Mouse (Mus musculus): ENCODE results near the gene Hexim2. TPM values are rescaled to one million over a fixed set of nuclear protein-coding genes. Genes with fewer than 3 reads are reported as not detected.

The Hexim2 gene
- total and polyA plus RNA-seq, 2 experiments from 2014 or later = 27.9 to 30.8 TPM

DNA sequence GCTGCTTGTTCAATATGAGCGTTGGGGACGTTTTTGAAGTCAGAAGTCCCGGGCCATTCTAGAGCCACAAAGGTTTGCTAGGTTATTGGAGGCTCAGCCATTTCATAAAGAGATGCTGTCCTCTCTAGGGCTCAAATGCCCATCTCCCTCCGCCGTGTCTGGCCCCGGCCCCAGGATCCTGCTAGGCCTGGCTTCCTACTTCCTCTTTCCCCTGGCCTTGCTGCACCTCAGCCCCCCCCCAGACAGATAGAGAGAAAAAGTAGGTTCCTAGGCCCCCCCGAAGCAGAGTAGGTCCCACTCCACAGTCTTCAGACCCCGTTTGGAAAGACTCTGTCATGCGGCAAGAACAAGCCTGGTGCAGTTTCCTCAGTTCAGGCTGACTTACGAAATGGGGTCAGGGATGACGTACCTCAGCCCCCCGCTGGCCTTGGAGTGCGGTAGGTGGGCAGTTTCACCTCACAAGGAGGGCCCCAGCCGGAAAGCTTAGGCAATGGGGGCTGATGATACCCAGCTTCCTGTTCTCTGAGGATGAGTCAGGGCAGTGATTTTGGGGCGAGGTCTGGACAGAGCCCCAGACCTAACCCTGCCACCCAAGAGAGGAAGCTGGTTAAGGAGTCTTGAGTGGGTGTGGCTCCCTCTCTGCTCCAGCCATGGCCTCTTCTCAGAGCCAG, 45.7 kb downstream of the Hexim2 start:
- Histone ChIP-seq H3K4me1 (ENCODE audit: insufficient read depth) (no peaks in the 10 kb centered on the region), H3K9ac (no peak overlapping the region), H3K27me3 (ENCODE audit: insufficient read depth, low read length) (no peaks in the 10 kb centered on the region), H3K9me3 (ENCODE audit: low read length) (no peaks in the 10 kb centered on the region), H3K4me2 (ENCODE audit: low read depth) (no peak overlapping the region), H3K27ac (ENCODE audit: low read depth, low read length) (no peak overlapping the region), H3K4me3 (ENCODE audit: low read depth, low read length) (no peak overlapping the region), H3K36me3 (ENCODE audit: insufficient read depth) (peaks cover 8% of the 10 kb centered on the region)
- no peak for DNase-seq
- no peak for ATAC-seq
- no peak for TF ChIP-seq CTCF (IDR thresholded peaks at IDR 0.05; ENCODE audit: low read depth)
- WGBS = 79% methylated on average over 15 of the region's 15 CpGs

DNA sequence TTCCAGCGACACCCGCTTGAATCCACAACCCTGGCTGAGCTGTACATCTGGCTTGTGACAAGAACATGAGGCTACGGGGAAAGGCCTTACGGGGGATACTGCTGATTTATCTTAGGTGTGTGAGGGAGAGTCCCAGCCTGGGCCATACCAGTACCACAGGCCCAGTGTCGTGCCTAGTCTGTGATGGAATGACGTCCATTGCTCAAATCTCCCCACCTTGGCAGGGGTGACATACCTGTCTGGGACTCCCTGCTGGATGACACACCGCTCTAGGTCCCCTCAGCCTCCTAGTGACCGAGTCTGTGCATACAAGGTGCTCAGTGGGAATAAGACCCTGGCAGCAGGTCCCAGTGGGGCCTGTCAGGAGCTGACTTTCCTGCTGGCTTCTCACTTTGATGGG, 46.5 kb downstream of the Hexim2 start:
- ATAC-seq (no peak), DNase-seq (no peak)
- H3K4me3 ChIP-seq (ENCODE audit: low read depth, low read length) = no peak overlapping the region
- no peak overlapping the region for H3K27ac ChIP-seq (ENCODE audit: low read depth, low read length)
- H3K4me2 ChIP-seq (ENCODE audit: low read depth) = no peak overlapping the region
- no peaks in the 10 kb centered on the region for H3K9me3 ChIP-seq (ENCODE audit: low read length)
- H3K27me3 ChIP-seq (ENCODE audit: insufficient read depth, low read length) = no peaks in the 10 kb centered on the region
- H3K4me1 ChIP-seq (ENCODE audit: insufficient read depth) = no peaks in the 10 kb centered on the region
- peaks cover 8% of the 10 kb centered on the region for H3K36me3 ChIP-seq (ENCODE audit: insufficient read depth)
- TF ChIP-seq CTCF (IDR thresholded peaks at IDR 0.05; ENCODE audit: low read depth) = no peak
- no peak overlapping the region for H3K9ac ChIP-seq
- 90% methylated on average over 8 of the region's 8 CpGs for WGBS

DNA sequence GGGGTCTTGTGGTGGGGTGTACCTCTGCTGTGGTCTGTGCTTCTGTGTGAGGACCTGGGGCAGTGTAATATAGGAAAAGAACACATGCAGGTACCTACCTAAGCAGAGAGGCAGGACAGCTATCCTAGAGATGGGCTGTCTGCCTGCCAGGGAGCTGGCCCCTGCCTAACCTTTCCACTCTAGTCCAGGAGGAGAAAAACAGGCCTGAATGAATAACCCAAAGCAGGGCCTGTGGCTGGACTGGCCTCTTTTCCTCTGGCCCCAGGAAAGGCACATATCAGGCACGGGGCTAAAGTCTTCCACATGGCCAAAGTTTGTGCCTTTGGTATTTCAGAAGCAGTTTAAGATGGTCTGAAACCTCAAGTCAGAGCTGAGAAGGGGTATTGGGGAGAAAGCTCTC, 48.2 kb downstream of the Hexim2 start:
- Histone ChIP-seq H3K27me3 (ENCODE audit: insufficient read depth, low read length) (no peaks in the 10 kb centered on the region), H3K4me3 (ENCODE audit: low read depth, low read length) (no peak overlapping the region), H3K27ac (ENCODE audit: low read depth, low read length) (no peak overlapping the region), H3K36me3 (ENCODE audit: insufficient read depth) (peaks cover 8% of the 10 kb centered on the region), H3K4me1 (ENCODE audit: insufficient read depth) (no peaks in the 10 kb centered on the region), H3K9ac (no peak overlapping the region), H3K9me3 (ENCODE audit: low read length) (no peaks in the 10 kb centered on the region), H3K4me2 (ENCODE audit: low read depth) (no peak overlapping the region)
- WGBS = 58% methylated on average over 1 of the region's 1 CpGs
- ATAC-seq = no peak
- no peak for TF ChIP-seq CTCF (IDR thresholded peaks at IDR 0.05; ENCODE audit: low read depth)
- DNase-seq = no peak

GRCm38 (mm10) chr11:103181349-103181748, 49.1 kb downstream of the Hexim2 start:
- H3K4me1 ChIP-seq (ENCODE audit: insufficient read depth) = no peaks in the 10 kb centered on the region
- H3K9me3 ChIP-seq (ENCODE audit: low read length) = no peaks in the 10 kb centered on the region
- no peak overlapping the region for H3K4me2 ChIP-seq (ENCODE audit: low read depth)
- H3K36me3 ChIP-seq (ENCODE audit: insufficient read depth) = peaks cover 8% of the 10 kb centered on the region
- 78% methylated on average over 9 of the region's 9 CpGs for WGBS
- no peak overlapping the region for H3K27ac ChIP-seq (ENCODE audit: low read depth, low read length)
- ATAC-seq (no peak), DNase-seq (no peak)
- no peak for TF ChIP-seq CTCF (IDR thresholded peaks at IDR 0.05; ENCODE audit: low read depth)
- no peaks in the 10 kb centered on the region for H3K27me3 ChIP-seq (ENCODE audit: insufficient read depth, low read length)
- no peak overlapping the region for H3K9ac ChIP-seq
- H3K4me3 ChIP-seq (ENCODE audit: low read depth, low read length) = no peak overlapping the region

- Histone ChIP-seq H3K4me3 (ENCODE audit: low read depth, low read length) (no peak overlapping the region), H3K9ac (no peak overlapping the region), H3K36me3 (ENCODE audit: insufficient read depth) (peaks cover 8% of the 10 kb centered on the region), H3K4me1 (ENCODE audit: insufficient read depth) (no peaks in the 10 kb centered on the region), H3K4me2 (ENCODE audit: low read depth) (no peak overlapping the region), H3K27ac (ENCODE audit: low read depth, low read length) (no peak overlapping the region), H3K27me3 (ENCODE audit: insufficient read depth, low read length) (no peaks in the 10 kb centered on the region), H3K9me3 (ENCODE audit: low read length) (no peaks in the 10 kb centered on the region)
- DNase-seq (no peak), ATAC-seq (no peak)
- no peak for TF ChIP-seq CTCF (IDR thresholded peaks at IDR 0.05; ENCODE audit: low read depth)
- WGBS = 76% methylated on average over 3 of the region's 3 CpGs
Measured at GRCm38 (mm10) chr11:103181911-103182310, 49.7 kb downstream of the Hexim2 start.

GRCm38 (mm10) chr11:103184891-103185290, 52.7 kb downstream of the Hexim2 start:
- Histone ChIP-seq H3K4me3 (ENCODE audit: low read depth, low read length) (no peak overlapping the region), H3K36me3 (ENCODE audit: insufficient read depth) (peaks cover 13% of the 10 kb centered on the region), H3K4me1 (ENCODE audit: insufficient read depth) (no peaks in the 10 kb centered on the region), H3K9ac (no peak overlapping the region), H3K27ac (ENCODE audit: low read depth, low read length) (no peak overlapping the region), H3K27me3 (ENCODE audit: insufficient read depth, low read length) (no peaks in the 10 kb centered on the region; the same call in 1 of the 2 replicates), H3K9me3 (ENCODE audit: low read length) (no peaks in the 10 kb centered on the region), H3K4me2 (ENCODE audit: low read depth) (no peak overlapping the region)
- peak; percentile 78 for TF ChIP-seq CTCF (IDR thresholded peaks at IDR 0.05; ENCODE audit: low read depth)
- 40% methylated on average over 2 of the region's 2 CpGs for WGBS
- ATAC-seq = 0 out of 2 replicates have a peak, but pooled peaks have one; percentile 34
- DNase-seq = peak; percentile 62

Other genes with a start within 250 kb of the Hexim2 start
- gene Fam187a, start 247.3 kb upstream of the Hexim2 start, total RNA-seq (2014; rRNA removed) = 0.38 TPM in 1 of 2 replicates, not detected in the other
- gene Fam187a, start 247.3 kb upstream of the Hexim2 start, polyA plus RNA-seq (2015; fragmentation: Nextera tagmentation; extraction: Ambion mirVana) = not detected in 2 replicates
- 44.4 and 58.9 TPM in 2 replicates for gene Gfap, start 231.5 kb upstream of the Hexim2 start, total RNA-seq (2014; rRNA removed)
- gene Gfap, start 231.5 kb upstream of the Hexim2 start, polyA plus RNA-seq (2015; fragmentation: Nextera tagmentation; extraction: Ambion mirVana) = 31.8 and 52.6 TPM in 2 replicates
- gene Kif18b, start 207.3 kb upstream of the Hexim2 start, total RNA-seq (2014; rRNA removed) = 3.2 and 6.6 TPM in 2 replicates
- 0.54 and 0.70 TPM in 2 replicates for gene Kif18b, start 207.3 kb upstream of the Hexim2 start, polyA plus RNA-seq (2015; fragmentation: Nextera tagmentation; extraction: Ambion mirVana)
- gene C1ql1, start 185.7 kb upstream of the Hexim2 start, total RNA-seq (2014; rRNA removed) = 10.3 and 11.8 TPM in 2 replicates
- gene C1ql1, start 185.7 kb upstream of the Hexim2 start, polyA plus RNA-seq (2015; fragmentation: Nextera tagmentation; extraction: Ambion mirVana) = 3.9 and 5.4 TPM in 2 replicates
- gene Nmt1, start 104.2 kb upstream of the Hexim2 start, total RNA-seq (2014; rRNA removed) = 63.2 and 64.1 TPM in 2 replicates
- gene Nmt1, start 104.2 kb upstream of the Hexim2 start, polyA plus RNA-seq (2015; fragmentation: Nextera tagmentation; extraction: Ambion mirVana) = 35.0 and 36.7 TPM in 2 replicates
- gene Dcakd, start 104.1 kb upstream of the Hexim2 start, total RNA-seq (2014; rRNA removed) = 136 and 148 TPM in 2 replicates
- 173 and 191 TPM in 2 replicates for gene Dcakd, start 104.1 kb upstream of the Hexim2 start, polyA plus RNA-seq (2015; fragmentation: Nextera tagmentation; extraction: Ambion mirVana)
- 8.5 and 8.8 TPM in 2 replicates for gene Plcd3, start 30.8 kb upstream of the Hexim2 start, total RNA-seq (2014; rRNA removed)
- 3.6 TPM in 2 replicates for gene Plcd3, start 30.8 kb upstream of the Hexim2 start, polyA plus RNA-seq (2015; fragmentation: Nextera tagmentation; extraction: Ambion mirVana)
- gene Acbd4, start 30.7 kb upstream of the Hexim2 start, total RNA-seq (2014; rRNA removed) = 27.2 and 28.5 TPM in 2 replicates
- gene Acbd4, start 30.7 kb upstream of the Hexim2 start, polyA plus RNA-seq (2015; fragmentation: Nextera tagmentation; extraction: Ambion mirVana) = 20.1 and 27.1 TPM in 2 replicates
- 19.0 and 20.5 TPM in 2 replicates for gene Hexim1, start 16.2 kb upstream of the Hexim2 start, total RNA-seq (2014; rRNA removed)
- gene Hexim1, start 16.2 kb upstream of the Hexim2 start, polyA plus RNA-seq (2015; fragmentation: Nextera tagmentation; extraction: Ambion mirVana) = 3.7 and 3.9 TPM in 2 replicates
- gene Fmnl1, start 38.7 kb downstream of the Hexim2 start, total RNA-seq (2014; rRNA removed) = 6.5 and 9.4 TPM in 2 replicates
- 4.8 and 7.1 TPM in 2 replicates for gene Fmnl1, start 38.7 kb downstream of the Hexim2 start, polyA plus RNA-seq (2015; fragmentation: Nextera tagmentation; extraction: Ambion mirVana)
- gene 1700023F06Rik, start 76.1 kb downstream of the Hexim2 start, total RNA-seq (2014; rRNA removed) = 0.71 TPM in 1 of 2 replicates, not detected in the other
- 3.0 and 3.1 TPM in 2 replicates for gene 1700023F06Rik, start 76.1 kb downstream of the Hexim2 start, polyA plus RNA-seq (2015; fragmentation: Nextera tagmentation; extraction: Ambion mirVana)
- gene Spata32, start 86.0 kb downstream of the Hexim2 start, total RNA-seq (2014; rRNA removed) = 0.57 and 0.62 TPM in 2 replicates
- gene Spata32, start 86.0 kb downstream of the Hexim2 start, polyA plus RNA-seq (2015; fragmentation: Nextera tagmentation; extraction: Ambion mirVana) = 0.43 and 0.64 TPM in 2 replicates
- gene Map3k14, start 135.0 kb downstream of the Hexim2 start, total RNA-seq (2014; rRNA removed) = 3.2 and 5.8 TPM in 2 replicates
- gene Map3k14, start 135.0 kb downstream of the Hexim2 start, polyA plus RNA-seq (2015; fragmentation: Nextera tagmentation; extraction: Ambion mirVana) = 0.77 TPM in 2 replicates
- gene Arhgap27, start 231.3 kb downstream of the Hexim2 start, total RNA-seq (2014; rRNA removed) = 4.2 and 5.6 TPM in 2 replicates
- gene Arhgap27, start 231.3 kb downstream of the Hexim2 start, polyA plus RNA-seq (2015; fragmentation: Nextera tagmentation; extraction: Ambion mirVana) = 3.2 and 4.8 TPM in 2 replicates